Mouse (Mus musculus) activated CD4-positive, CD25-positive, alpha-beta regulatory T cell, adult 4 months (primary cell): Measurements from ENCODE around the gene Cldn6. TPM values are rescaled to one million over a fixed set of nuclear protein-coding genes. Genes with fewer than 3 reads are reported as not detected.

Source experiments
- ATAC-seq: one replicate; pipeline ENCODE4 v1.8.0; 2017
- polyA plus RNA-seq, 2 experiments: library from polyadenylated mRNA; unstranded; fragments of 100-300 nt; shearing (Covaris generic); gene quantifications; one replicate each; pipeline ENCODE4 v1.2.1; 2017

Gene Cldn6
- polyA plus RNA-seq, 2 experiments from 2014 or later, result not detected

DNA sequence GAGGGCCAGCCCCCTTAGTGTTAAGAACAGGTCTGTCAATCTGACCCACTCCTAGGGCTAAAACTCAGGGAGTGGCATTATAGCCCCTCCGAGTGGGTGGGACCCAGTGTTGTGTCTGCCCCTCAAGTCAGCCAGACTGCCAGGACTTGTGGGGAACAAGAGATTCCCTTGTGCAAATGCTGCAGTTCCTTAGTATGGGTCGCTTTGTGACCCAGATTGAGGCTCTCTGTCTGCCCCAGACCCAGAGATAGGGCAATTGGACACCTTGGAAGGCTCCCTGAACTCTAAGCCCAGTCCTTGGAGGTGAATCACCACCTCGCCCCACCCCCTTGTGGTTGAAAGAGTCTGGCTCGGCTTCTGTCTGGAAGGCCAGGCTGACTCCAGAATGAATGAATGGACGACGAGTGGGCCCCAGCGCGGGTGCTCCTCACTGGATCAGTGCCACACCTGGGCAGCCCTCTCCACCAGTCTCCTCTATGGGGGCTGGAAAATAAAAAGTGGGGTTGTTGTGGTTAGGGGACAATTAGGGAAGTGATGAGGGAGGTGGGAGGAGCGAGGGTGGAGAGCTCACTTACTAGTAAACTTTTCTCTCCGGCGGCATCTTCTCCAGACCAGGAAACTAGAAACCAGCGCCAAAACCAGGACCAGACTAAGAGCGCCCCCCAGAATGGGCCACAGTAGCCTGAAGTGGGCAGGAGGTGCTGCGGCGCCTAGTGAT, 3.3 kb upstream of the Cldn6 start:
- ATAC-seq, result no peak

GRCm38 (mm10) chr17:23676473-23677031, 2.5 kb upstream of the Cldn6 start:
- no peak for ATAC-seq

DNA sequence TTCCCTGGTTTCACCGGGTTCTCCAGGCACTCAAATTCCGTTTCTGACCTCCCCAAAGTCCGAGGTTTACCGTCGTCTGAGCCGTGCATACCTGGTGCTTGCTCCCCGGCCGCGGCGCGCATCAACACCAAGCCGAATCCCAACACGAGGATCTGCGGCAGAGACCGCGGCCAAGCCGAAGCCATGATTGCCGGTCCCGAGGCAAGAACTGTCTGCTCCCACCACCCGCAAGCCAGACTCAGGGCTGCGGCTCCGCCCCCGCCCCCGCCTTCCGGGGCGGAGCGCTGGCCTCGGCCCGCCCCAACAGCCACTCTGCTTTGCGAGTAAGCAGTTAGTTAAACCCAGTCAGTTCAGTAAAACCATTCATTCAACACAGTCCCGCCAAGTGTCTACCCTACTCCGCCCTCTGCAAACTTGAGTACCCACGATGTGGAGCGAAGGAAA, 1.8 kb upstream of the Cldn6 start, which contains the start of gene Tnfrsf12a:
Gene Tnfrsf12a, minus strand, starts transcription at position 233 of the 444 bp plus-strand sequence.
- peak; percentile 59 for ATAC-seq

GRCm38 (mm10) chr17:23680336-23680735, 1.3 kb downstream of the Cldn6 start:
- no peak for ATAC-seq

DNA sequence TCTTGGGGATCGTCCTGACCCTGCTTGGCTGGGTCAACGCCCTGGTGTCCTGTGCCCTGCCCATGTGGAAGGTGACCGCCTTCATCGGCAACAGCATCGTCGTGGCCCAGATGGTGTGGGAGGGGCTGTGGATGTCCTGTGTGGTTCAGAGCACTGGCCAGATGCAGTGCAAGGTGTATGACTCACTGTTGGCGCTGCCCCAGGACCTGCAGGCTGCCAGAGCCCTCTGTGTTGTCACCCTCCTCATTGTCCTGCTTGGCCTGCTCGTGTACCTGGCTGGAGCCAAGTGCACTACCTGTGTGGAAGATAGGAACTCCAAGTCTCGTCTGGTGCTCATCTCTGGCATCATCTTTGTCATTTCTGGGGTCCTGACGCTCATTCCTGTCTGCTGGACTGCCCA, 2.0 kb downstream of the Cldn6 start:
- ATAC-seq, result no peak

DNA sequence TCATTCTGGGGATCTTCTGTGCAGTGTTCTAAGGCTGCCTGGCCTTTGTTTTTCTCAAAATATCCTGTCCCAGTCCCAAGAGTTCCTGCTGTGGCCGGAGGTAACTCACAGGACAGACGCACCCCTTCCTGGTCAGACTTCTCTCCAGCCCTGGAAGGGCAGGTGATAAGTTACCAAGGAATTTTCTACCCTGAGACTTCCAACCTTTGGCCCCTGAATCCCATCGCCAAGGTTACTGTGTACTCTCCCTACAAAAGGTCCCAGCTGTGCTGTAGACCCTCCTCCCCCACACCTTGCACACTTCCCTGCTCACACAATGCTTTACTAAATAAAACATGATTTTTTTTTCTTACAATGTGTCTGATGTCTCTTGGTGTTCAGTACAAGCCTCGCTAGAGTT, 3.0 kb downstream of the Cldn6 start:
- no peak for ATAC-seq

- no peak for ATAC-seq
These were observed 3.5 kb downstream of the Cldn6 start for GRCm38 (mm10) chr17:23682530-23682929.

DNA sequence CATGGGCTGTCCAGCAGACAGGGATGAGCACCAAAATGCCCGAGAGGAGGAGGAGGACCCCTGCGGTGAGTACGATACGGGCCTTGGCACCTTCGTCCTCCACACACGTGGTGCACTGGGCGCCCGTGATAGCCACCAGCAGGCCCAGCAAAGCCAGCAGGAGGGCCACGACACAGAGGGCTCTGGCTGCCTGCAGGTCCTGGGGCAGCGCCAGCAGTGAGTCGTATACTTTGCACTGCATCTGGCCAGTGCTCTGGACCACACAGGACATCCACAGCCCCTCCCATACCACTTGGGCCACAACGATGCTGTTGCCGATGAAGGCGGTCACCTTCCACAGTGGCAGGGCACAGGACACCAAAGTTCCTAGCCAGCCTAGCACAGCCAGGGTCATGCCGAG, 4.2 kb downstream of the Cldn6 start:
- no peak for ATAC-seq

- ATAC-seq, result no peak
These were observed 5.0 kb downstream of the Cldn6 start, which contains the start of gene Cldn9 for GRCm38 (mm10) chr17:23683856-23684672. Cldn9 (minus strand) TSS chr17:23684026.

GRCm38 (mm10) chr17:23694491-23694890, 15.4 kb downstream of the Cldn6 start:
- no peak for ATAC-seq

GRCm38 (mm10) chr17:23695801-23696200, 16.8 kb downstream of the Cldn6 start:
- ATAC-seq, result no peak

GRCm38 (mm10) chr17:23699131-23700077, 20.4 kb downstream of the Cldn6 start:
- ATAC-seq, result no peak

- peak; percentile 98 for ATAC-seq
These were observed 21.0 kb downstream of the Cldn6 start for GRCm38 (mm10) chr17:23700079-23700478.

DNA sequence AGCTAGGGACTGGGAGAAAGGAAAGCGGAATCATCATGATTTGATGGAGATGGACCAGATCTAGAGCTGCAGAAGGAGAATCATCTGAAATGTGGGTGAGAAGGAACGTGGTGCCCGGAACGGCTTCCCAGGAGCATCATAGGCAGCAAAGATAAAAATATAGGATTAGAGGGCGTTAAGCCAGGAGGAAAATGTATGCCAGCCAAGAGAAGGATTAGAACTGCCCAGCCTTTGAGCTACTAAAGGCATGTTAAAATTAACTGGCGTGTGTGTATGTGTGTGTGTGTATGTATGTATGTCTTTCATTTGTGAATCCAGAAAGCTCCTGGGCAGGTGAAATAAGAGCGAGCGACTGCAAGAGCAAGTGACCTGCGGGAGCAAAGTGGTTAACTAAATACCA, 24.3 kb downstream of the Cldn6 start:
- no peak for ATAC-seq

- ATAC-seq, result no peak
These were observed 25.7 kb downstream of the Cldn6 start for GRCm38 (mm10) chr17:23704741-23705140.

GRCm38 (mm10) chr17:23705525-23706104, 26.6 kb downstream of the Cldn6 start:
- ATAC-seq, result no peak

GRCm38 (mm10) chr17:23706212-23706611, 27.2 kb downstream of the Cldn6 start:
- peak; percentile 69 for ATAC-seq

- ATAC-seq, result no peak
These were observed 38.0 kb downstream of the Cldn6 start for GRCm38 (mm10) chr17:23717003-23717402.

GRCm38 (mm10) chr17:23719455-23719854, 40.4 kb downstream of the Cldn6 start:
- ATAC-seq, result no peak

- no peak for ATAC-seq
These were observed 42.8 kb downstream of the Cldn6 start for GRCm38 (mm10) chr17:23721886-23722285.

- ATAC-seq, result no peak
These were observed 43.5 kb downstream of the Cldn6 start, which contains the start of gene 1520401A03Rik for GRCm38 (mm10) chr17:23722376-23723125. 1520401A03Rik (minus strand) TSS chr17:23722783.
